Mouse (Mus musculus) liver, embryonic 16.5 days (tissue): ENCODE measurements at regions not wholly inside any gene's neighbourhood (a gene's known extent, or its start where the extent isn't known, plus 50 kb on each side); places are given as distances from the start of the nearest gene placed in this dataset.

Experiments used
- ATAC-seq: fragments of 200-750 bp; cut with Nextera tagmentation; 2 replicates; pipeline ENCODE4 v1.8.0; 2017; ENCODE audit warnings: low read depth, mild to moderate bottlenecking, moderate number of reproducible peaks, moderate library complexity
- H3K27ac ChIP-seq: fragments of 300-500 bp; sonication (generic); 2 replicates; pipeline ENCODE4 v1.5.1; 2014; ENCODE audit warnings: mild to moderate bottlenecking, low read length
- H3K27me3 ChIP-seq: fragments of 300-500 bp; sonication (generic); 2 replicates; pipeline ENCODE4 v1.6.1; 2014; ENCODE audit warnings: low read depth, low read length, mixed read lengths; ENCODE audit not compliant: control insufficient read depth, insufficient read depth
- H3K36me3 ChIP-seq: fragments of 300-500 bp; sonication (generic); 2 replicates; pipeline ENCODE4 v1.6.1; 2014; ENCODE audit warnings: mild to moderate bottlenecking; ENCODE audit not compliant: control insufficient read depth, insufficient read depth
- H3K4me1 ChIP-seq: fragments of 300-500 bp; sonication (generic); 2 replicates; pipeline ENCODE4 v1.6.1; 2014; ENCODE audit warnings: low read depth, low read length, mixed read lengths; ENCODE audit not compliant: control insufficient read depth
- H3K4me2 ChIP-seq: fragments of 300-500 bp; sonication (generic); 2 replicates; pipeline ENCODE4 v1.6.1; 2014; ENCODE audit warnings: low read depth, low read length, mixed read lengths
- H3K4me3 ChIP-seq: fragments of 300-500 bp; sonication (generic); 2 replicates; pipeline ENCODE4 v1.5.1; 2014; ENCODE audit warnings: low read depth, mild to moderate bottlenecking, low read length
- H3K9ac ChIP-seq: fragments of 300-500 bp; sonication (generic); 2 replicates; pipeline ENCODE4 v1.6.1; 2014; ENCODE audit warnings: low read depth, low read length
- H3K9me3 ChIP-seq: fragments of 300-500 bp; sonication (generic); replicated peaks from 2 replicates; pipeline ENCODE4 v1.6.1; 2016; ENCODE audit warnings: low read length; ENCODE audit not compliant: control insufficient read depth
- WGBS: fragments of 180-500 bp; shearing (Covaris S2); extraction: QIAGEN DNeasy Blood & Tissue Kit; methylation state at CpG from one replicate; pipeline ENCODE4 v1.1.7; 2014; ENCODE audit not compliant: insufficient replicate concordance; 5-methylcytosine and 5-hydroxymethylcytosine counted together

DNA sequence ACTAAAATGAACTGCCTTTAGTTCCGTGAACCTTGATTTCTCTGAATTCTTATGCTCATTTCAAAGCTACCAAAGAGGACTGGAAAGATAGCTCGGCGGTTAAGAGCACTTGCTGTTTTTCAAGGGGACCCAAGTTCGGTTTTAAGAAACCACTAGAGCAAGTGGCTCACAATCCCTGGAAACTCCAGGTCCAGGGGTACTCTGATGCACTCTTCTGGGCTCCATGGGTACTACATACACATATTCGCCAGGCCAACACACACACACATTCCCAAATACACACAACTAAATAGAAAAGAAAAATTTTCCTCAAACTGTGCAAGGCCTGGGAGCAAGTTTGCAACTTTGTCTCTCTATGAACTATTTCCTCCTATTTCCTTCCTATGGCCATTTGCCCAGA lies 498.9 kb upstream of the Castor2 start:
- 46% methylated on average over 5 of the region's 5 CpGs for WGBS
- no peaks in the 10 kb centered on the region for H3K9me3 ChIP-seq
- H3K27me3 ChIP-seq = no peaks in the 10 kb centered on the region
- no peak overlapping the region for H3K27ac ChIP-seq
- H3K9ac ChIP-seq = no peak overlapping the region
- no peak overlapping the region for H3K4me3 ChIP-seq
- no peak overlapping the region for H3K4me2 ChIP-seq
- no peaks in the 10 kb centered on the region for H3K36me3 ChIP-seq
- no peak for ATAC-seq
- no peaks in the 10 kb centered on the region for H3K4me1 ChIP-seq

DNA sequence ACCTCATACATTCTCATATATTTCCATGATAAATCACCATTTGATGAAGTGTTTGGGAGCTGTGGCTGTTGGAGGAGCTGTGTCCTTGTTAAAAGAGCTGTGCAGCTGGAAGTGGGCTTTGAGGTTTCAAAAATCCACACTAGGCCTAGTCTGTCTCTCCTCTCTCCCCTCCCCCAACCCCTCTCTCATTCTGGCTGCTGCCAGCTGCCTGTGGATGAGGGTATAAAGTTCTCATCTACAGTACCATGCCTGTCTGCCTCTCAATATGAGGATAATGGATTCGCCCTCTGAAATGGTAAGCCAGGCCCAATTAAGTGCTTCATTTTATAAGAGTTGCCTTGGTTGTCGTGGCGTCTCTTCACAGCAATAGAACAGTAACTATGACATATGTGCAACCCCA lies 501.4 kb upstream of the Castor2 start:
- H3K27me3 ChIP-seq = no peaks in the 10 kb centered on the region

DNA sequence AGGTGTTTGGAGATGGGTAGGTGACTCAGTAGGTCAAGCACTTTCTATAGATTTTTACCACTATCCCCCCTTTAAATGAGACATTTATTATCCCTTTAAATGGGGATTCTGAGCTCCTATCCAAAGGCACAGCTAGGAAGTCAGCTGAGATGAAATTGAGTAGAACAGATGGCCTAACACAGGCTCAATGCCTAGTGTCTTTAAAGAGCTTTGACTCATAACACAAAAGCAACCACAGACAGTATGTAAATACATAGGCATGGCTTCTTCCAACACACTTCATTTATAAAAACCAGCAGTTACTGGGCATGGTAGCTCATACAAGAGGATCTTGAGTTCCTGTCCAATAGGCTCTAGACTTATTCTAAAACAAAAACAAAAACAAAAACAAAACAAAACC lies 513.0 kb upstream of the Castor2 start:
- H3K4me3 ChIP-seq = no peak overlapping the region

More for the DNA sequence above, 501.4 kb upstream of the Castor2 start:
- H3K9ac ChIP-seq = no peak overlapping the region
- no peak overlapping the region for H3K4me2 ChIP-seq
- H3K9me3 ChIP-seq = no peaks in the 10 kb centered on the region
- no peak overlapping the region for H3K4me3 ChIP-seq
- ATAC-seq = no peak
- H3K36me3 ChIP-seq = no peaks in the 10 kb centered on the region
- H3K27ac ChIP-seq = no peak overlapping the region
- H3K4me1 ChIP-seq = no peaks in the 10 kb centered on the region
- WGBS = 55% methylated on average over 3 of the region's 3 CpGs

DNA sequence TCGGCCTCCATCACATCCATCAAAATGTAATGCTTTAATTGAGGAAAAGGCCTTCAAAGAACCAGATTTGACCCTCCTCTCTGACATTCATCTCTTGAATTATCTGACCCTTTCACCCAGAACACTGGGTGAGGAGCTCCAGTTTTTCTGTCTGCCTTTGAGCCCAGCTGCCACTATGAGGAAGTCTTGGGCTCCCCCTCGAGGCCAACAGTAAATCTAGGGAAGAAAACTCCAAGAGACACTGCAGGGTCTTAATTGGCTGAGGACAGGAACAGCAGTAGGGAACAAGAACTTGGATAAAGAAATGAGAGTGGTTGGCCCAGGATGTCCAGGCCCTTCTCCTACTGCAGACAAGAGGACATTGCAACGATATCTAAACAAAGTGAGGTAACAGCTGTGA lies 514.3 kb upstream of the Castor2 start:
- no peak overlapping the region for H3K4me3 ChIP-seq
- H3K4me1 ChIP-seq = no peaks in the 10 kb centered on the region
- 25% methylated on average over 3 of the region's 3 CpGs for WGBS
- H3K4me2 ChIP-seq = no peak overlapping the region
- no peak overlapping the region for H3K9ac ChIP-seq
- ATAC-seq = no peak
- no peaks in the 10 kb centered on the region for H3K27me3 ChIP-seq
- no peak overlapping the region for H3K27ac ChIP-seq
- no peaks in the 10 kb centered on the region for H3K9me3 ChIP-seq
- H3K36me3 ChIP-seq = no peaks in the 10 kb centered on the region

More for the DNA sequence above, 513.0 kb upstream of the Castor2 start:
- no peak overlapping the region for H3K27ac ChIP-seq
- no peaks in the 10 kb centered on the region for H3K36me3 ChIP-seq
- H3K27me3 ChIP-seq = no peaks in the 10 kb centered on the region
- H3K9me3 ChIP-seq = no peaks in the 10 kb centered on the region
- no peaks in the 10 kb centered on the region for H3K4me1 ChIP-seq
- no peak for ATAC-seq
- H3K9ac ChIP-seq = no peak overlapping the region
- no peak overlapping the region for H3K4me2 ChIP-seq

DNA sequence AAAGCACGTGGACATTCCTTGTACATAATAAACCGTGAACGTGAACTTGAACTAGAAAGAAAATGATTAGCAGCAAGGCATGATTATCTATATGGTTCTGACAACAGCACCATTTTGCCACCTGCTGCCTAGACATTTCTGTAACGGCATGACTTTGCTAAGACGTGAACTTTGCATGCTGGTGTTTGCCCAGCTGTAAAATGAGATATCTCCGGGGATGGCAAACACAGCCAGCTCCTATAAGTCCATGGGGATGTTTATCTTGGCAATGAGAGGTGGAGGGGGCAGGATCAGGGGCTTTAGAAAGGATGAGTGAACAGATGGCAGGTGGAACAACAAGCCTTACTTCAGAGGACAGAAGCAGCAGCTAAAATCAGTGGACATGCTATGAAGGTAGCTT lies 522.9 kb upstream of the Castor2 start:
- Histone ChIP-seq H3K9me3 (no peaks in the 10 kb centered on the region), H3K9ac (no peak overlapping the region), H3K4me2 (no peak overlapping the region), H3K27me3 (no peaks in the 10 kb centered on the region), H3K27ac (no peak overlapping the region), H3K36me3 (no peaks in the 10 kb centered on the region), H3K4me3 (no peak overlapping the region), H3K4me1 (no peaks in the 10 kb centered on the region)
- WGBS = 60% methylated on average over 6 of the region's 6 CpGs
- no peak for ATAC-seq

DNA sequence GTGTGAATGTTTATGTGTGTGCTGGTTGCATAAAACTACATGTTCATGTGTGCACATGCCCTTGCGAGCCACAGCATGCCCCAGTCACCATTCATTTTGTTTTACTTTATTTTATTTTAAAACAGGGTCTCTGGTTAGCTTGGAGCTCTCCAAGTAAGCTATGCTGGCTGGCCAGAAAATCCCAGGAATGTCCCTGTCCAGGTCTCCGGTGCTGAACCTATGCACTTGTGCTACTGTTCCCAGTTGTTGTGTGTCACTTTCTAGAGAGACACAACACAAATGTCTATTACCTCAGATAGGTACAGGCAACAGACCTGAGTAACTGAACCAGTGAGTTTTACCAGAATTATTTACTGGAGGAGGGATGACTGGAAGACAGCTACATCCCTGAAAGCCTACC lies 530.4 kb upstream of the Castor2 start:
- ATAC-seq = no peak
- WGBS = 44% methylated on average over 2 of the region's 2 CpGs

DNA sequence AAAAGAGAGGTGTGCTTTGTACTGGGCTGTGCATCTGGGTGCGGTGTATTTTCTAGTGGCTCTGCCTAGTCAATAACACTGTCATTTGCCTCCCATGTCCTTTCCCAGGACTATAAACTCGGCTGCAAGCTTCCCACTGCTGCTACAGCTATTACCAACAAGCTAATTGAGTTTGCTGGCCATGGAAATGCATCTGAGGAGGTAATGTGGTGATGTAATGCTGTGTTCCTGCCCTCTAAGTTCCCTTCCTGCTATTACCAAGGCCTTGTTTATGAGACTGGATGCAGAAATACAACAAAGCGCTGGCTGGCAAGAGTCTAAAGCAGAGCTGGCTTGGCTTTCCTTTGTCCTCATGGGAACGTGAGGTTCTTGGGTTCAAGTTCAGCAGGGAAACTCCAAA lies 533.0 kb upstream of the Castor2 start:
- Histone ChIP-seq H3K4me3 (no peak overlapping the region), H3K27me3 (no peaks in the 10 kb centered on the region), H3K4me2 (no peak overlapping the region), H3K36me3 (no peaks in the 10 kb centered on the region), H3K9ac (no peak overlapping the region), H3K4me1 (no peaks in the 10 kb centered on the region), H3K27ac (no peak overlapping the region), H3K9me3 (no peaks in the 10 kb centered on the region; the same call in 1 of the 2 replicates)
- WGBS = 42% methylated on average over 4 of the region's 4 CpGs
- no peak for ATAC-seq

More for the DNA sequence above, 530.4 kb upstream of the Castor2 start:
- H3K9ac ChIP-seq = no peak overlapping the region
- no peak overlapping the region for H3K27ac ChIP-seq
- no peak overlapping the region for H3K4me3 ChIP-seq
- H3K9me3 ChIP-seq = no peaks in the 10 kb centered on the region; the same call in 1 of the 2 replicates
- H3K36me3 ChIP-seq = no peaks in the 10 kb centered on the region
- H3K4me1 ChIP-seq = no peaks in the 10 kb centered on the region
- no peak overlapping the region for H3K4me2 ChIP-seq
- H3K27me3 ChIP-seq = no peaks in the 10 kb centered on the region

DNA sequence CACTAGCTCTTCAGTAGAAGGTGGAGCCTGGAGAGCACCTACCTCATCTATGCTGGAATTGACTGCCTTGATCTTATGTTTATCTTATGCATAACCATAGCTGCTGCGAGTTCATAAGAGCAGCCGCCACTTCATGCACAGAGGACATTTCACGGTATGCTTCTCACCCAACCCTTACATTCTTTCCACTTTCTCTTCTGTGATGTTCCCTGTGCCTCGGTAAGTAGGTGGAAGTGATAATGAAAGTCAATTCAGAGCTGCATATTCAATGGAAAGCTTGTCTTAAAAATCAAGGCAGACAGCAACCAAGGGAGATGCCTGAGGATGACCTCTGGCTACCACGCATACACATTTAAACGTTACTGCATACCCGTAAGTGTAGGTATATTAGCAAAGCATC lies 548.9 kb upstream of the Castor2 start:
- WGBS = 65% methylated on average over 7 of the region's 7 CpGs
- H3K27me3 ChIP-seq = no peaks in the 10 kb centered on the region
- H3K27ac ChIP-seq = no peak overlapping the region
- no peaks in the 10 kb centered on the region for H3K4me1 ChIP-seq
- no peaks in the 10 kb centered on the region for H3K36me3 ChIP-seq
- no peaks in the 10 kb centered on the region for H3K9me3 ChIP-seq
- no peak overlapping the region for H3K4me3 ChIP-seq
- H3K4me2 ChIP-seq = no peak overlapping the region
- ATAC-seq = no peak
- no peak overlapping the region for H3K9ac ChIP-seq

DNA sequence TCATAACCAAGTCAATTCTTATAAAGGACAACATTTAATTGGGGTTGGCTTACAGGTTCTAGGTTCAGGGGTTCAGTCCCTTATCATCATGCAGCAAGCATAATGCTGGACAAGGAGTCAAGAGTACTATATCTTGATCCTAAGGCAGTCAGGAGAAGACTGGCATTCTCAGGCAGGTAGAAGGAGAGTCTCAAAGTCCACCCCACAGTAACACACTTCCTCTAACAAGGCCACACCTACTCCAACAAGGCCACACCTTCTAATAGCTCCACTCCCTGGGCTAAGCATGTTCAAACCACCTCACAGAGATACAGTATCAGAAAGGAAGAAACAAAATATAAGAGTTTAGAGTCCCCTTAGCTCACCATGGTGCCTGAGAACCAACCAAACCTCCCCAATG lies 557.3 kb upstream of the Castor2 start:
- no peaks in the 10 kb centered on the region for H3K4me1 ChIP-seq
- H3K9me3 ChIP-seq = no peaks in the 10 kb centered on the region
- no peak overlapping the region for H3K9ac ChIP-seq
- H3K4me3 ChIP-seq = no peak overlapping the region
- ATAC-seq = no peak
- no peaks in the 10 kb centered on the region for H3K27me3 ChIP-seq
- H3K4me2 ChIP-seq = no peak overlapping the region
- H3K27ac ChIP-seq = no peak overlapping the region
- no peaks in the 10 kb centered on the region for H3K36me3 ChIP-seq

DNA sequence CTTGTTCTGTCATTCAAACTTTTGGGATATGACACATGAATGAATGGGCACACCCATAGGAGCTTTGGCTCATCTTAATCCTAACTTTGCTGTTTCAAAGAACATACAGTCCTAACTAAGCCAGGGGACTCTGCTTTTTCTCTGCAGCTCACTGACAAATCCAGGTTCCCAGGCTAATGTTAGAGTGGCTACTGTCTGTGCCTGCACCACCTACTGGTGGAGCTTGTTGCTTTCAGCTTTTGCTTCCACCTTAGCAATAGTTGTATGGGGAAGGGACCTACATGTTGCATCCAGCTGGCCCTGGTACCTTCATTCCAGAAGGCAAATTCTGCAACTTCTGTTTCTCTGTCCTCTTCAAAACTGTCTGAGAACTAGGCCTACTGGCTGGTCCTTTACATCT lies 566.8 kb upstream of the Castor2 start:
- Histone ChIP-seq H3K4me1 (no peaks in the 10 kb centered on the region), H3K4me2 (no peak overlapping the region), H3K4me3 (no peak overlapping the region), H3K36me3 (no peaks in the 10 kb centered on the region), H3K27ac (no peak overlapping the region), H3K9ac (no peak overlapping the region), H3K27me3 (no peaks in the 10 kb centered on the region), H3K9me3 (no peaks in the 10 kb centered on the region)
- ATAC-seq = no peak
